Mouse (Mus musculus): ENCODE data around the gene Wnt3. TPM values are rescaled to one million over a fixed set of nuclear protein-coding genes. Genes with fewer than 3 reads are reported as not detected.

Gene Wnt3
- total RNA-seq, 2 experiments from 2014 or later, result not detected

DNA sequence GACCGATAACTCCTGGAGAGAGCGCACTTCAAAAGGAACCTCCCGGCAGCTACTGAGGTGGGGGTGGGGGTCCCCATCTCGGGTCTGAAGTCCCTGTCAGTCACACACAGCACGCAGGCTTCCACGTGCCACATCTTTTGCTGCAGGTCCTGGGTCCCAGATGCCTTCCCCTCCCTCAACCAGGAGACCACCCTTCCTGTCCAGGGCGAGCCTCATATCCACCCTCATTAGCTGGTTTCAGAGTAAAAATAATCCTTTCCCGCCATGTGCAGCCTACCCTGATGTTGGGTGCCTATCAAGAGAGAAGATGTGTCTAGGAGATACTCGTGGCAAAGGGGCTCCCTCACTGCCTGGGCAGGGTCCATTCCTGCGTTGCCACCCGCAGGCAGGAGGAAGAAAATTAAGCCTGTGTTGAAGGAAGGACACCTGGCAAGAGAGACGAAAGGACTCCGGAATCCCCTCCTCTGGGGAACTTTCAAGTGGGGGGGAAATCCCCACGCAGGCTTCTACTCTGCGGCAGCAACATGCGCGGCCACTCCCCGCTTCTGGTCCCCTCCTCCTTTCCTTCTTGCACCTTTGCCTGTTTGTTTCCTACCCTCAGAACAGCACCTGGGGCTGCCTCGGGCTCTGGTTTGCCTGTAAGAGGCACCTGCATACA is 2.7 kb upstream of the Wnt3 start:
- no peak for ATAC-seq (replicated peaks; ENCODE audit: poor library complexity, severe bottlenecking)

DNA sequence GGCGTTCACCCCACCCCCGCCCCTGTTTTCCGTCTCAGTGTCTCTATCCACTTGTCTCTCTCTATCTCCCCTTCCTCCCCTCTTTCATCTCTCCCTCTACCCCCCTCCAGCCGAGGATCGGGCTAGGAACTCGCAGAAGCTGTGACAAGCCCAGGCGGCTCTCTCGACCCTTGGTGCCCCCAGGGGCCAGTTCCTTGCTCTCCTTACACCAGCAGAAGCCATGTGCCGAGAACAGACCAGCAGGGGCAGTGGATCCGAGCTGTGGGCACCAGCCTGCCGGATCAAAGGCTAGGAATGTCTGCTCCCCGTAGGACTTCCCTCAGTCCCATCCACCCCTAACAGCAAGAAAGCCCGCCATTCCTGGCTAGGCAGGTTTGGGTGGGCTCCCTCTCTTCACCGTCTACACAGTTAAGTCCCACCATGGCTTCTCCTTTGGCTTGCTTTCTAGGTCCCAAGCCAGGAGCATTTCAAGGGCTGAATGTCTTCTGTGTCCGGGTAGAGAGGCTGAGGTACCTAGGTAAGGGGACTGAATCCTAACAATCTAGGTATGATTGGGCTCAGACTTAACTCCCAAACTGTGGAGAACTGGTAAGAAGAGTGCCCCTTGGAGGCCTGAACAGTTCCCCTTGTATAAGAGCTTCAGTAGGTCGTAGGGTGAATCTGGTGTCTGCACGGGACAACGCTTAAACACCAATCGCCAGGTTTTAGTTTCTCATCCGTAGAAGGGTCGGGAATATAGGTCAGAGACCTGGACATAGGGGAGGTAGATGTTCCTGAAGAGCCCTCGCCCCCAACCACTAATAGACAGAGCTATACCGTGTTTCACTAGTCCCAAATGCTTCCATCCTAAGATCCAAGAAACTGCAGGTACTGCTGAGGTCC is 1.2 kb upstream of the Wnt3 start:
- ATAC-seq (replicated peaks; ENCODE audit: poor library complexity, severe bottlenecking), result no peak

DNA sequence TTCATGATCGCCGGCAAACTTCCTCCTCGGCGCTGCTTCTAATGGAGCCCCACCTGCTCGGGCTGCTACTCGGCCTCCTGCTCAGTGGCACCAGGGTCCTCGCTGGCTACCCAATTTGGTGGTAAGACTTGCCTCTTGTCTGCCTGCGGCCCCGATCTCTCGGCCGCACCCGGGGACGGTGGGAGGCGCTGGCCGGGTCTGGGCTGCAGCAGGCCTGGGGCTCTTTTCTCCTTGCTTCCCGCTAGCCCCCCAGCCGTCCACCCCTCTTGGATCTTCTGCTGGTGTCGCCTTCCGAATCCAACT is 229 bp downstream of the Wnt3 start:
- 0 out of 2 replicates have a peak, but pooled peaks have one; percentile 7 for ATAC-seq (replicated peaks; ENCODE audit: poor library complexity, severe bottlenecking)

DNA sequence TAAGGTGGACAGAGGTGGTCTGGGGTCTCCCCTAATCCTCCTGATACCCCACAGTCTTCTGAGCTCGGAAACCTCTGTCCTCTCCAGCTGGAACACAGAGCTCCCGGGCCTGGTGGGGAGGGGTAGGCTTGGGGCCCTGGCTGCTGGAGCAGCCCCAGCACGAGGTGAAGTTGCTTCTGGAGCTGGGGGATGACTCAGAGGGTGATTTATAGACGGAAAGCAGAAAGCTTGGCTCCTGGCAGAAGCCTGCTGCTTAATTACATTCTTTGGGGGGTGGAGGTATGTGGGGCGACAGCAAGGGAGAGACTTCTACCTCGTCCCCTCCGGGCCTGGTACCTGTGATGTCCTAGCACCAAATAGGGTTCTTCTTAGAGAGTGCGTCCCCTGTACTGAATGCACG is 6.2 kb downstream of the Wnt3 start:
- no peak for ATAC-seq (replicated peaks; ENCODE audit: poor library complexity, severe bottlenecking)

DNA sequence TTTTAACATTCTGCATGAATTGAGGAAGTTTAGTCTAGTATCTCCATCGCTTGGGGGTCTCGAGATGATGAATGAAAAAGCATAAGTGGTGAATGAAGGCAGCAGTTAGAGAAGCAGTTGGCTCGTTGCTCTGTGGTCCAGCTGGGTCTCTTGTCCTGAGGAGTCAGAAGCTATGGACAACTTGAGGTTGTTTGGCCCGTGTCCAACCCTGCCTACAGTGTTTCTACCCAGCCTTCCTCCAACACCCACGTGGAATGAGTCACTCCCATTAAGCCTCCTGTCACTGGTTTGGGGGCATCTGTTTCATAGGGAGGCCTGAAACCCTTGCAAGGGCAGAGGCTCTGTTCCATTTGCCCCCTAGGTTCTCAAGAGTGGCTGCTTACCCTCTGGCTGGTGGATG is 16.0 kb downstream of the Wnt3 start:
- ATAC-seq (replicated peaks; ENCODE audit: poor library complexity, severe bottlenecking), result no peak

DNA sequence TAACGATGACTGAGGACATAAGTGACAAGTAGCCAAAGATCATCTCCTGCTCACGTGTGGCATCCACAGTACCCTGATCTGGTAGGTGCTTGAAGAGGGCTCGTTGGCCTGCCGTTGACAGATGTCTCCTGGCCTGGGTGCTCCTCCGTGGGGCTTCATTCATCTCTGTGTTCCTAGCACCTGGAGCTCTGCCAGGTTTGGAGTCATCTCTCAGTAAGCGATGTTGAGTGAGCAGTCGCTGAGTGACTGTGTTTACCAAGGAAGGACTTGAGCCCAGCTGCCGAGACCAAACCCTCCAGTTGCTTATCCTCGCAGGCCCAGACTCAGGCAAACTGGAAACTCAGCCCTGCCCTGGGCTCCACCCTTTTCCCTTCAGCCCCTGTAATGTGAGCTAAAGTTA is 27.2 kb downstream of the Wnt3 start:
- no peak for ATAC-seq (replicated peaks; ENCODE audit: poor library complexity, severe bottlenecking)

DNA sequence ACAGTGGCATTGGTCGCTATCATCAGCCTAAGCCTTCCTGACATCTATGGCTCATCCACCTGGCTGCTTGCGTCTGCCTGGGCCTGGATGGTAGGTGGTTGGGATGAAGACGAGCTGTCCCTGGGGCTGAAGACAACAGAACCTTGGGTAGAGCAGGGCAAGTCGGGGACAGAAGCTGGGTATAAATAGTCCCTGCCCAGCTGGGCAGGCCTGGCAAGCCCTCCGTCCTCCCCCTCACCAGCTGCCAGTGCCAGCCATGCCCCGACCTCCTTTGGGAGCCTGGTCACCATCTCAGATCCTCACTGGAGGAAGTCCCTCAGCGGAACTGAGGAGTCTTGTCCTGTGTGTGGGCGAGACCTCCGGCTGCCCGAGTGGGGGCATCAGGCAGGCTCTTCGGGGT is 30.2 kb downstream of the Wnt3 start:
- ATAC-seq (replicated peaks; ENCODE audit: poor library complexity, severe bottlenecking), result no peak

DNA sequence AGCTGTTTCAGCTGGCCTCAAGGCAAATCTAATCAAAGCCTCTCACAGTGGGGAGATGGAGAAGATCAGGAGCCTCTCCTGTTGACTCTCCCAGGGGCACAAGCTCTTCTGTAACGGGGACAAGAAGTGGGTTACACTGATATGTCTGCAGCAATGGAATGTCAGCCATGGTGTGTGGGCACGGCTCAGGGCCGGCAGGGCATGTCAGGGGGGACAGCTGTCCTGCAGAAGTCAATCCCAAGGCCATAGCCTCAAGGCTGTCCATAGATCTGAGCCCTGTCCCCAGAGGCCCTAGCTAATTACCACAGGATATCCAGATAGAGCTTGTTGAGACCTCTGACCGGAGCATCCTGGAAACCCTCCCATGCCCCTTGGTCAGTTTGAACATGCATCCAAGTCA is 30.9 kb downstream of the Wnt3 start:
- ATAC-seq (replicated peaks; ENCODE audit: poor library complexity, severe bottlenecking), result no peak

DNA sequence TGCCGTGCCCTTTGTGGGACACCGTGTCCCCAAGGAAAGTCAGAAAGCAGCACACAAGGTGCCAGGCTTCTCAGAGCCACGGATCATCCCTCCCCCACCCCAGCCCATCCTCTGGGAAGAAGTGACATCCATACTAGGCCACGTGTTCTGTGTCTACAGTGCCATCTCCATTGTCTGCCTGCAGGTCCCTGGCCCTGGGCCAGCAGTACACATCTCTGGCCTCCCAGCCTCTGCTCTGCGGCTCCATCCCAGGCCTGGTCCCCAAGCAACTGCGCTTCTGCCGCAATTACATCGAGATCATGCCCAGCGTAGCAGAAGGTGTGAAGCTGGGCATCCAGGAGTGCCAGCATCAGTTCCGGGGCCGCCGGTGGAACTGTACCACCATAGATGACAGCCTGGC is 34.0 kb downstream of the Wnt3 start:
- no peak for ATAC-seq (replicated peaks; ENCODE audit: poor library complexity, severe bottlenecking)

DNA sequence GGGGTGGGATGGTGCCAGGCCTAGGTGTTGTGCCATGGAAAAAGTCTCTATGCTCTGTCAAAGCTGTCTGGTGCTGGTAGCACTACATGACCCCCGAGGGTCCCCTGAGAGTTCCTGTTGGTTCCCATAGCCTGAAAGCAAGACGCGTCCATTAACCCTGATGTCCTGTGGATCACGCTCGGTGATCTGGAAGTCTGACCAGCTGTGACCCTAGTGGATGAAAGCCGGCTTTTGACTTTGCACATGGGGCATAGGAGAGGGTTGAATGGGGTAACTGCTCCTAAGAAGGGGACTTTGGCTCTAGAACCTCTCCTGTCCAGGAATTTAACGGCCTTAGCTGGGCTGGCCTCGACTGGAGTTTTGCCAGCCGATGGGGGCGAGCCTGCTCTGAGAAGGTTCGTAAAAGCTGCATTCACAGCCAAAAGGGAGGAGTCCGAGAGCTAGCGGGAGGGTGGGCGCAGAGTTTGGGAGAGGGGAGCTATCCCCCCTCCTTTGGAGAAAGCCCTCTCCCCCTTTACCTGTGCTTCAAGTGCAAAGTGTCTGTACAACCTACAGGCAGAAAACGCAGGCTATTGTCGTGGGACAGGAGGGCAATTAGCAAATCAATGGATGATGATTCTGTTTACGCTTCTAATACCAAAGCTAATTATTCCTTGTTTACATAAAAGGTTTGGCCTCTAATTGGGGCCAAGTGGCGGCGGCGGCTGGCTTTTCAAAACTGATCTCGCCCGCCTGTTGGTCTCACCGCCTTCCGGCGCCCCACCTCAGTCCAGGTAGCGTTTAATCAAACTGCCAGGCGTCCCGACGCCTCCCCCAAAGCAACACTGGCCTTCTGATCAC is 35.0 kb downstream of the Wnt3 start:
- ATAC-seq (replicated peaks; ENCODE audit: poor library complexity, severe bottlenecking), result no peak

DNA sequence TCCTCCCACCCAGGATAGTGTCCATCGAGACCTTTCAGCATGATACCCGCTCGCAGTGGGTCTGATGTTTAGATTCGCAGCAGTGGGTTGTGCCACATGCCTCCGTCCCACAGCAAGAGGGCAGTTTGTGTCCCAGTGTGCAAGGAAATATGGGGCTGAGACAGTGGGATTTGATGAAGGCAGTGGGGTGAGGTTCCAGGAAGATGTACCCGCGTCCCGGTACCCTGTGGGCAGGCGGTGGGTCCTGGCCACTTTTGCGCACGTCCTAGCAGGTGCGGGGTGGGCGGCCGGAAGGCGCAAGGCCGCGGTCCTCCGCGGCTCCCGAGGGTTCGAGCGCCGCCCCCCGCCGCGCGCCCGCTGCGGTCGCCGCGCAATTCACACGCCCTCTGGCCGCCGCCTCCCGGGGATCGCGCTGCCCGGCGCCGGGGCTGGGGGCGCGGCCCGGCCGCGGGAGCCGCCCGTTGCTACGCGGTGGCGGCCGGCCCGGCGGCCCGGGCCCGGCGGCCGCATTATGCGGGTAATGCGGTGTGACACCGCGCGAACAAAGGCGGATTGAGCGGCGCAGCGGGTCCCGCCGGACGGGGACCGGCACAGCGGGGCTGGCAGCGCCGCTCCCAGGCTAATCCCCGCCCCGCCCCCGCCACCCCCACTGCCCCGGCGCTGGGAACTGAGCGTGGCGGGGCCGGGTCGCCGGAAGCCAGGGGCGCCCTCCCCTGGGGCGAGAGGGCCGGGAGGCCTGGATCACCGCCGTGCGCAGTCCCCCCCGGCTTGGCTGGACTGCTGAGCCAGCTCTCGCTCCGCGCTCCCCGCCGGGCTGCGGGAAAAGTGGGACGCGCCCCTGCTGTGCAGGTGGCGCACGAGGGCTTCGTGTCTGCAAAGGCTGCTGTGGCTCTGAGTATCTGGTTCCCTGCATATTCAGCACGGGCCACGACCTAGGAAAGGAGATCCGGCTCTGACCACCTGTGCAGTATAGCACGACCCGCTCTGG is 36.0 kb downstream of the Wnt3 start:
- no peak; the same call in 1 of the 2 replicates for ATAC-seq (replicated peaks; ENCODE audit: poor library complexity, severe bottlenecking)

DNA sequence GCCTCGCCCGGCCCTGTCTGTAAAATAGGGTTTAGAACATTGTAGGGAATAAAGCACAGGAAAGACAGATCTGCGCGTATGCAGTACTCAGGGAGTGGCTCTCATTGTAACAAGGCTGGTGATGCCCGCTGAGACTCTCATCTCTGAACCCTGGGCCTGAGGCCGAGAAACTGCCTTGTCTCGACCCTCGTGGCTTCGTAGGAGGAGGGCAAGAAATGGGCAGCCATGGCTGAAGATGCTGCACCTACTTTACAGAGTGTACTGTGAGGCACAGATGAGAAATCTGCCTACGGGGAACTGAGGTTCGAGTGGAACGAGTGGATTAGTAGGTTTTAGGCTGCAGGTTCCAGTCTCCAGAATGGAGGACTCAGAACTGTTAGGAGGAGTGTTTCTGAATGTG is 36.7 kb downstream of the Wnt3 start:
- ATAC-seq (replicated peaks; ENCODE audit: poor library complexity, severe bottlenecking), result no peak

DNA sequence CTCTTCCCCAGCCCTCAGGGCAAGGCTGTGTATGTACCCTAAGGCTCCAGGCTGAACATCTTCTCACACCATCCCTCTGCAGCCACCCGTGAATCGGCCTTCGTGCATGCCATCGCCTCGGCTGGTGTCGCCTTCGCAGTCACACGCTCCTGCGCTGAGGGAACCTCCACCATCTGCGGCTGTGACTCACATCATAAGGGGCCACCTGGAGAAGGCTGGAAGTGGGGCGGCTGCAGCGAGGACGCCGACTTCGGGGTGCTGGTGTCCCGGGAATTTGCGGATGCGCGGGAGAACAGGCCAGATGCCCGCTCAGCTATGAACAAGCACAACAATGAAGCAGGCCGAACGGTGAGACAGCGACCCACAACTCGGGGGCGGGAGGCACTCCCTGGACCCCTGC is 37.3 kb downstream of the Wnt3 start:
- no peak for ATAC-seq (replicated peaks; ENCODE audit: poor library complexity, severe bottlenecking)

DNA sequence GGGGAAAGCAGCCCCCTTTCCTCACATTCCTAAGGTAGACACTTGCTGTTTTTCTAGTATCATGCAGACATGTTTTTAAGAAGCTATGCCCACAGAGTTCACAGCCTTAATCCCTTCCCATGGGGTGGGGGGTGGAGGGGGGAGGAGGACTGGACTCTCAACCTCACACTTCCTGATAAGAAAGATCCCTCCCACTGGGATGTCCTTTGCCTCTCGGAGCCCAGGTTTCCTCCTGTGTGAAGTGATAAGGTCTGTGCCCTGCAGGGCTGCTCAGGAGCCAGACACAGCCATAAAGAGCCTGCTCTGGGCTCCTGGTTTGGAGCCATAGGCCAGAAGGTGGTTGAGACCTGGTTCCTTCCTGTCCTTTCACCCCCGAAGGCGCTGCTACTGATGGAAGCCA is 40.9 kb downstream of the Wnt3 start:
- no peak for ATAC-seq (replicated peaks; ENCODE audit: poor library complexity, severe bottlenecking)

DNA sequence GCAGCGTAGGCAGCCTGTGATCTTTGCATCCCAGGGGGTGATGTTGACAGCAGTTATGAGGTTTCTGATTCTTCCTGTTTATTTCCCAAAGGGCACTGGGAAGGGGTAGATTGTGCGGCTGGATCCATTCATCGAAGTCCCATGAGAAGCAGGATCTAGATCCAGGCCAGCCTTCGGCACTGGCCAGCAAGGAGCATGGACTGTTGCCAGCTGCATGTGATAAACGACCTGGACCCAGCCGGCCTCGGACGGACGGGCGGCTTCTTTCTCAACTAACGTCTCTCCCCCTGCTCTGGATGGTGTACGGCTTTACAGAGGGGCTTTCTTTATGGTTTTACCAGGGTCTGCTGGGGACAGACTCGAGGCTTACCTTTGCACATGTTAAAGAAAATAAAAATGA is 42.0 kb downstream of the Wnt3 start:
- ATAC-seq (replicated peaks; ENCODE audit: poor library complexity, severe bottlenecking), result no peak

DNA sequence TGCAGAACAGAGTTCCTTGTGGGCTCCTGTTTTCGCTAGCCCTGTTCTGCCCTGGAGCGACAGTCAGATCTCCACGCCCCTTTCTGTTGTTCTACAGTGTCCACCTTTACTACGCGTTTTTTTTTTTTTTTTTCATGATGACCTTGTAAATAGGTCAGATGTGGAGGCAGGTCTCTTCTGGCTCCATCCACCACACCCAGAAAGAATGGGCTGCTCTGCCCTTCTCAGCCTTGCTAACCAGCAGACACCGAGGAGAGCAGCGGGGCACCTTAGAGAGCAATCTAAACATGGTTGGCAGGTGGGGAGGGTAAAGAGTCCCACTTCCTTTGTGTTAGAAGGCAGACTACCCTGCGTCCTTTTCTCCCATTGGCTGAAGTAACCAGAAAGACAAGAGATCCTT is 42.8 kb downstream of the Wnt3 start:
- no peak for ATAC-seq (replicated peaks; ENCODE audit: poor library complexity, severe bottlenecking)

DNA sequence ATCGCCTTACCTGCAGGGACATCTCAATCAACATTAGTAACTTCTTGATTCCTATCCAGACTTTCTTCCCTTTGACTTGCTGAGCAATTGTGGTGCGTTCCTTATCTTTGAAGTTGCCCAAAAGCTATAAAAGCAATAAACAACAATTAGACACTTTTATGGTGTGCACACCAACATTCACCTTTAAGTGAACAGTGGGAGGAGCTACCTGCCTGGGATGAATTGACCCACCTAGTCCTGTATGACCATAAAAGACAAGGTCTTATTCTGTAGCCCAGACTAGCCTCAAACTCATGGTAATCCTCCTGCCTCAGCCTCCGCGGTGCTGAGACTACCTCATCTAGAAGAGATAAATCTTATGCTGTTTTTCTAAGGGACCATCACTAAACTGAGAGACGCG is 53.3 kb downstream of the Wnt3 start:
- no peak for ATAC-seq (replicated peaks; ENCODE audit: poor library complexity, severe bottlenecking)

DNA sequence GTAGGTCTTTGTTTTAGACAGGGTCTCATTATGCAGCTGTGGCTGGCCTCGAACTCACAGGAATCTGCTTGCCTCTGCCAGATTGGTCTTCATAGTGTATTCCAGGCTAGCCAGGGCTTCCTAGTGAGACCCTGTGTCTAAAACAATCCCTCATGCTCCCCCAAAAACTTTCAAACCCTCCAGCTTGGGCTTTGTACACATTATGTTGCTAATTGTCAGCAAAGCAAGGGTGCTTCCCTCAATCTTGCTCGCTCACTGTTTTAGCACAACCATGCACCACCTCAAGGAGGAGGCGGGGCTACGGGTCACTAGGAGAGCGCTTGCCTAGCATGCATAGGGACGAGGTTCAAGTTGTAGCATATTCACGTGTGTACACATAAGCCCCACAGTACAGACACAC is 54.9 kb downstream of the Wnt3 start:
- no peak for ATAC-seq (replicated peaks; ENCODE audit: poor library complexity, severe bottlenecking)

DNA sequence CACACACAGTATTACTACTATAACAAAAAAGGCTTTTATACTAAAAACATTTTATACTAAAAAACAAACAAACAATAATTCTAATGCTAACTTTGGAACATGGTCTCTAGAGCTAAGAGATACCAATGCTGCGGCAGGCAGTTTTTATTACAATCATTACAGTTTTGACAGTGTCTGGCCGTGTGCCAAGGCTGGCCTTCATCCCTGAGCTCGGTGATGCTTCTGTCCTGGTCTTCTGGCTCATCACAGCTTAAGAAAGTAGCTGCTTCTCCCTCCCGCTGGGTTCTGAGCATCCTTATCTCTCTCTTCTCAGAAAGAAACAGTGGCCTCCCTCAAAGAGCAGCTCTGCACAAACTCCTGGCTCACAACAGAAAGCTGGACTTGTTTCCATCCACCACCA is 56.0 kb downstream of the Wnt3 start:
- no peak for ATAC-seq (replicated peaks; ENCODE audit: poor library complexity, severe bottlenecking)

DNA sequence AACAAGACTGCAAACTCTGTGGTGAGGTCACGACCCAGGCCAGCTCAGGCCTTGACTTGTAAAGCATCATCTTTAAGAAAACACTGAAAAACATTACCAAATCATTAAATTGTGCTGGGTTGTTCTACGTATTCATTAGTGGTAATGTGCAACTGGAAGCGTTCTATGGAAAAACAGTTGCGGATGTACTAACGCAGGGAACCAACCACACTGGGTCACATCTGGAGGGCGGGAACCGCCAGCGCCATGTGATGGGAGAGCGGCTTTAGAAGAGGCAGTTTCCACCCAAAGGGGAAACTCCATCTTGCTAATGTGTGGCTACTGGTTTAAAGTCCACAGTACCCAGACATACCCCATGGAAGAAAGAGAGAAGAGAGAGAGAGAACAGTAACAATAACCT is 56.5 kb downstream of the Wnt3 start:
- ATAC-seq (replicated peaks; ENCODE audit: poor library complexity, severe bottlenecking), result no peak
